Mouse (Mus musculus): Measurements from ENCODE around the gene Dis3. TPM values are rescaled to one million over a fixed set of nuclear protein-coding genes. Genes with fewer than 3 reads are reported as not detected.

Dis3 gene
- 23.7 and 25.5 TPM in 2 replicates for polyA plus RNA-seq (2012; rRNA removed)

DNA sequence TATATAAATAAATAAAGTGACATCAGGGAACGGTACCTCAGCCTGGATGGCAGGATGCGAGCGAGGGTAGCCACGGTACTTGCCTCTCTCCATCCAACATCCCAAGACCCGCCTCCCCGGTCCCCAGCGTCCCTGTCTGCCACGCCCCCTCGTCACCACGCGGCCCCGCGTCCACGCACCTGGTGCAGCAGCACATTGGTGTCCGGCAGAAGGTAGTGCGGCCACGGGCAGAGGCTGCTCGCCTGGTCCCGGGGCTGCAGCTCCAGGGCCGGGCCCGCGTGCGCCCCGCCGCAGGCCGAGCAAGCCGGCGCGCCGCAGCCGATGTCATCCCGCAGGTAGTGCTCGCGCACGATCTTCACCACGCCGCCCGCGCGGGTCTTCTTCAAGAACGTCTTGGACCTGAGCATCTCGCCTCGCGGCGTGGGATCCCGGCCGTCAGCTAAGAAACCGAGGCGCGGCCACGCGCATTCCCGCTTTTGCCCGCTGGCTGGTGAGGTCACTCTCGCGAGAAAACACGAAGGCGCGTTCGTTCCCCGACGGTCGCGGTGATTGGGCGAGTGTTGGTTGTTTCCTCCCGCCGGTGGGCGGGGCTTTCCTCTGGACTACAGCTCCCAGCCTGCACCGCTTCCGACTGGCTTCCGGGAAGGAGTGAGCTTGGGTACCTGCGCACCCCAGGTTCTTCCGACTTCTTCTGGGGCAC lies at the start of gene Dis3, which contains the start of gene Pibf1:
Gene Dis3 (minus strand): TSS at position 504 of the 700 bp plus-strand sequence.
Gene Pibf1 (plus strand): TSS at position 158 of the 700 bp plus-strand sequence.

DNA sequence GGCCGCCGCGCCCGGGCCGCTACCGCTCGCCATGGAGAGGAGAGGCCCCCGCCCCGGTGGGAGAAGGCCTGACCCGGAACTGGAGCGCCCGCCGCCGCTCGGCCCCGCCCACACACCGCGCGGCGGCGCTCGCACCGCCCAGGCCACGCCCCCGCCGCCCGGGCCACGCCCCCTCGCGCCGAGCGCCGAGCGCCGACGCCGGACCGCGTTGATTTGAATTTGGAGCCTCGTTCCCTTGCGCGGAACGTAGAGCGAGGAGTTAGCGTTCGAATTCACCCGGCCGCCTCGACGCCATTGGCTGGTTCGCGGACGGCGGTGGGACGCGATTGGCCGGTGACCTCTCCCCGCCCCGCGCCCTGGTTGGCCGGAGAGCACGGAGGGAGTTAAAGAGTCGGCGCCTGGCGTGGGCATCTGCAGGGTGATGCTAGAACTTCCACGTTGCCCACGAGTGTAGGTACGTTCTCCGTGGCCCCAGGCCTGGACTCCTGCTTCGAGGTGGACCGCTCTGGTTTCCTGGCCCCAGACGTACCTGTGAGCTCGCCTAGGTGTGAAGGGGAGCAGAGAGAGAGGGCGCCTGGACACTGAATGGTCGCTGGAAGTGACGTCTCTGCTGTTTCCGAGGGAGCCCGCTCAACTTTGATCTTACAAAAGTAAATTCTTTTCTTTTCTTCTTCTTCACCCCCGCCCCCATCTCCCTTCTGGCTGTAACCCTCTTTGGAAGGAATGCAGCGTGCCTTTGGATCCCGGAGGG lies 53.4 kb downstream of the Dis3 start, which contains the start of the genes Mzt1 and Bora:
Gene Mzt1 (minus strand): TSS at position 104 of the 751 bp plus-strand sequence.
Gene Bora (plus strand): TSS at position 192 of the 751 bp plus-strand sequence.

Other genes starting within 250 kb of the Dis3 start
- 3.4 and 3.7 TPM in 2 replicates for gene Rpl36a-ps1, start 105.5 kb downstream of the Dis3 start, polyA plus RNA-seq (2012; rRNA removed)
- 60.8 and 69.2 TPM in 2 replicates for gene Mzt1, start 53.6 kb downstream of the Dis3 start, polyA plus RNA-seq (2012; rRNA removed)
- gene Bora, start 53.5 kb downstream of the Dis3 start, polyA plus RNA-seq (2012; rRNA removed) = 16.1 and 17.3 TPM in 2 replicates
- gene Pibf1, start 346 bp downstream of the Dis3 start, polyA plus RNA-seq (2012; rRNA removed) = 10.5 and 11.9 TPM in 2 replicates
- 2.5 and 5.1 TPM in 2 replicates for gene Klf5, start 198.9 kb upstream of the Dis3 start, polyA plus RNA-seq (2012; rRNA removed)

All from central nervous system, embryonic 14 days (tissue).